Mouse (Mus musculus): ENCODE measurements around the gene Casq2. TPM values are rescaled to one million over a fixed set of nuclear protein-coding genes. Genes with fewer than 3 reads are reported as not detected.

Casq2 gene
- total RNA-seq, 2 experiments from 2014 or later: 579 to 657 TPM

DNA sequence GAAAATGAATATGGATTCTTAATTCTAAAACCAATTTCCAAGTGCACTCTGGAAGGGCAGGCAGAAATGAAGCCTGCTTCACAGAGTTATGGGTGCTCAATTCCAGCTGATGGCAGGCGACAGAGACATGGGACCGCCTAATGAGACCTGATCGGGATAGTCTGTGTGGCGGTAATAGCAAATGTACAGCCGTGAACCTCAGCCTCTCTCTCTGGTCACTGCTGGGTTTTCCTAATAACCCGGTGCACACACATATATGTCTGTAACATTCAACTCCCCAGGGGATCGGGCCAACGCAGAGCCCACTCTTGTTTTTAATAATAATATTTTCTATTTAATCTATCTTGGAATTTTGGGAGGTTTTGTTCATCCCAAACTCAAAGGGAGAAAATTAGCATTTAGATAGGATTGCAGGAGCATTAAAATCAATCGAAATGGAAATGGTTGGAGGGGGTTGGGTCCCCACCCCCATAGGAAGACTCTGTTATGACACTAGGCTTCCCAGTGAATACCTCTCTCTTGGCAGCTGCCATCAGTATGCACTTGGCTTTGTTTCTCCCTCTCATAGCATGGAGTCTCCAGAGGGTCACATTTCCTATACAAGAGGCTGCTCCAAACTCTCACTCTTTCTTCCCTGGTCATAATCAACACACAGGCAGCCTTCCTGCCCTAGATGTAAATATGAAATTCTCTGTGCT is 45.6 kb downstream of the Casq2 start:
- no peak for DNase-seq (ENCODE audit: low spot score in 2 of 2)

DNA sequence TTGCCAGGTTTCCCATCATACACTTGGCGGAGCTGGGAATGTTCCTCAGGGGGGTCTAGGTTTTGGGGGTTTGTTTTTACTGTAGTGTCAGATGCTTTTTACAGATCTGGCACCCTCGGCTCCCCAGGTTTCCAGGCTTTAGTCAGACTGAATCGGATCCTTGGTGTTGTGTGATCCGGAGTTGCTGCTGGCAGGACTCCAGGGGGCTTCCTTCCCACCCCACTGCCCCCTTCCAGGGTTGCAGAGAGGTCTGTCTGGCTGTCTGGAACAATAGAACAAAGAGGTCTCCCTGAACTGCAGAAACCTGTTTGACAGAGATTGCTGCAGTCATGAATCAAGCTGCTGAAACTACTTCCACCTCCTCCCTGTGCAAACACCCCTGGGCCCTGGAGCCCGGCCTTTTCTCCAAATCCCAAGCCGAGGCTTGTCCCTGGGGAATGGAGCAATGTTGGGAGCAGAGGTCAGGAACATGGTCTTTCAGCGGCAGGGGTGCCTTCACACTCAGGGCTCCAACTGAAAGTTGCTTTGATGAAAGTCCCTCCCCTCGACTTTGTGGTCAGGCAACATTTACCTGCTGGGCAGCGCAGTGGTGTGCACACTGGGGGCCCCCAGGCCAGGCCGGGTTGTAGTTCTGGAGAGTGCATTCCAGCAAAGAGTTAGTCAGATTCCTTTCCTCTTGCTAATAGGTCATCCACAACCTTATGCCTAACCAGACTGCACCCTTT is 49.3 kb downstream of the Casq2 start:
- DNase-seq (ENCODE audit: low spot score in 2 of 2): no peak

DNA sequence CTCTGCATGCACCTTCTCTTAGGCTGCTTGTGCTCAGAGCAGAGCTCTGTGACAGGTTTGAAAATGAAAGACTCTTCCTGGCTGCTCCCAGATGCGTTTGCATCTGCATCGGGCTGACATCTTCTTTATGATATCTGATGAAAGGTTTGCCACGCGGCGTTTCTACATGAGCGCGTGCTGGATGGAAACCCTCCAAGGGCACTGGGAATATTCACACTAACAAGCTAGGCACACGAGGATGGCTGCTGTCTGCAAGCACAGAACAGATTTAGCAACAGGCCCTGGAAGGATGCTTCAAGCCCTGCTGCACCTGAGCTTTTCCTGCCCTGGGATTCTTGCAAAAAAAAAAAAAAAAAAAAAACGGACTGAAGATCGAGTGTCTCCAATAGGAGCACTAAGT is 50.9 kb downstream of the Casq2 start:
- DNase-seq (ENCODE audit: low spot score in 2 of 2): no peak

DNA sequence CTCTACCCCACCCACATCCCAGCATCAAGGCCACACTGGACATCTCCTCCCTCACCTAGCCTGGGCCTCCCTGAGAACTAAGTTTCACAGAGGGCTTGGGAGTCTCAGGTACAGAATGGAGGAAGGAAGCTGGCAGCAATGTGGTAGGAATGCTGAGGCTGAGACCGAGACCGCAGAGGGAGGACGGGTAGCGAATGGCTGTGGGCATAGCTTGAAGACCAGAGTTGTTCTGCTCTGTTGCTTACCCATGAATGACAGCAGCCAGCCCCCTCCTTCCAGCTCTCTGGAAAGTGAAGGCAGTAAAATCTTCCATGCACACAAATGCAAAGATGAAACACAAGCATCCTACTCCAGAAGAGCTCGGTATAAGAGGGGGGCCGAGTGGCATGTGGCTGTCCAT is 52.7 kb downstream of the Casq2 start:
- no peak for DNase-seq (ENCODE audit: low spot score in 2 of 2)

DNA sequence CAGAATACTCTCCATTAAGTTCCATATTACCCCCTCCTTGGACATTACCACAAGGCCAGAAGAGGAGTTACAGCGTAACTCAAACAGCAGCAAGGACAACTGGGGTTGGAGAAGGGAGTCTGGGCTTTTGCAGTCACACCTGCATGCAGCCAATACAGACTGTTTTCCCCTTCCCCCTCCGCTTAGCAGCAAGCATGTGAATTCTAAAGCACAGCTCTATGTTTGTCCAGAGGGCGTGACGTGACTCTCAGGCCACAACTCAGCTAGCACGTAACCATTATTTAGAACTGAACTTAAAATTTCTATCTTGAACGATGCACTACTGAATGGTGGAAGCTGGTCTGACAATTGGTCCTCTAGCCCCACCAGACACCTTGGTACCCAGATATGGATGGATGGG is 54.4 kb downstream of the Casq2 start:
- no peak for DNase-seq (ENCODE audit: low spot score in 2 of 2)

DNA sequence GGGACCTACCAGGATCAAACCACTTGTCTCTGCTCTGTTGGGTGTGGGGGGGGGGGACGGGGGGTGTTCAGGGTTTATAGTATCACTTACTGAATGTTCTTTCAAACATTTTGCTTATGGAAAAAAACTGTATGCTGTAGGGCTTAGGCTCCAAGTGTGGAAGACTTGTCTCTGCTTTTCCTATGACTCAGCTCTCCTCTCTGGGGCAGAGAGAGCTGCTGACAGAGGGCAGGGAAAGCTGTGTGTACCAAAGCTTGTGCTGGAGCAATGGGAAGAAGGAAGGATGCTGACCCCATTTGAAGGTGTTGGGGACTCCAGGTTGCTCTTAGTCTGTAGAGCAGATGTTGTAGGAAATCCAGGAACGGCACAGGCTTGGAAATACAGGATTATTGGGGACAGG is 55.2 kb downstream of the Casq2 start:
- DNase-seq (ENCODE audit: low spot score in 2 of 2): no peak

DNA sequence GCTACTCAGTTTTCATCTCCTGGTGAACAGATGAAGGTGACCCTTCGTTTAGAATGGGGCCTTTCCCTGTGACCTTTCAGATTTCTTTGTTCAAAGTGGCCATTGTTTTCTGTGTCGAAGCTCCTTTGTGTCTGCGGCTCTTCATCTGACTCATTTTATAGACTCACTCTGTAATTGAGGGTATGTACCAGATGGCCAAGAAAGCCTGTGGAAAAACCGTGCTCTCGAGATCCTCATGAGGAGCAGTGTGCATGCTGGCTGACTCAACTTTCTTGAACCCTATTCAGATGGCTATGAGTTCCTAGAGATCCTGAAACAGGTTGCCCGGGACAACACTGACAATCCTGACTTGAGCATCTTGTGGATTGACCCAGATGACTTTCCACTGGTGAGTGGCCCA is 55.7 kb downstream of the Casq2 start:
- no peak for DNase-seq (ENCODE audit: low spot score in 2 of 2)

DNA sequence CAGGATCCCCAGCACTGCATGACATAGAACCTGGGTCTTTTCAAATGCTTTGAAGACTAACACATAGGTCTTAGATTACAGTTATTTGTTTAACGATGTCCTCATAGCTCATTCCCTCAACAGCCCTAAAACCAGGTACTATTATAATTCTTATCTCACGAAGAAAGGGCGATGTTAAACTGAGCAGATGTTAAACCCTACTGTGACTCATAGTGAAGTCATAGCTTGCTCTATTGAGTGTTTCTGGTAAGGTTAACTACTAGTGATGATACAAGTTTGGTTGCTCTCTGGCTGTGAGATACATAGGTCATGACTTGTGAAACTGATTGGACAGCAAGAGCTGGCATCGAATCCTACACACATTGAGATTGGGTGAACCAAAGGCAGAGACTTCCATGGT is 56.7 kb downstream of the Casq2 start:
- DNase-seq (ENCODE audit: low spot score in 2 of 2): no peak

DNA sequence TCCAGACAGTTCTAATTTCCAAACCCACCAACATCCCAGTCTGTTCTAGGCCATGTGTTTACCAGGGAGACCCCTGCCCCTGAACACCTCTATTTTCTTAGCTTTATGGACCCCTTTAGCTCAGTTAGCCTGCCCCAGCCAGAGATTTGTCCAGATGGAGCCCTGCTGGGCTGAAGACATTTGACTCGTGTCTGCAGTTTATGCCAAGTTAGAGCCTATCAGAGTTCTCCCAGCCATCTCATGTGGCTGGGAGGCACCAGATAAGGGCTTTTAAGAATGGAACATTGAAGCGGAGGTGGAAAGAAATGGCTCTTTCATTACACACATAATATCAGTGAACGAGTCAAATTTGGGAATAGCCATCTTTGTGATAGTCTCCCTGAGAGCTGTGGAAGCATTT is 57.3 kb downstream of the Casq2 start:
- DNase-seq (ENCODE audit: low spot score in 2 of 2): no peak

DNA sequence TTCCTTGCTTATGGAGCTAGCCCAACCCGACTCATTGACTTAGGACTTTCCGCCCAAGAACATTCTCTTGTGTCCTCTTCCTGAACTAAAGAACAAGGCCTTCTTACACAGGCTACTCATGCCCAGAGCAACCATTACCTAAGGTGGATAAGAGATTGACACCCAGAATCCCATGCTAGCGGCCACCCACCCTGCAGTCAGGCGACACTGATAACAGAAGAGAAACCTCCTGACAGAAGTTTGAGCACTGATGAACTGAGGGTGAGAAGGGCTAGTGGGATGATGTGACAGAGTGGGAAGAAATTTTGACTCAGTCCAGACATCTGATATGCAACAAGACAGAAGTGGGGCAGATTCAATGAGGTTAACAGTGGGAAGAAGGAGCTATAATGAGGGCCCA is 58.2 kb downstream of the Casq2 start:
- no peak for DNase-seq (ENCODE audit: low spot score in 2 of 2)

DNA sequence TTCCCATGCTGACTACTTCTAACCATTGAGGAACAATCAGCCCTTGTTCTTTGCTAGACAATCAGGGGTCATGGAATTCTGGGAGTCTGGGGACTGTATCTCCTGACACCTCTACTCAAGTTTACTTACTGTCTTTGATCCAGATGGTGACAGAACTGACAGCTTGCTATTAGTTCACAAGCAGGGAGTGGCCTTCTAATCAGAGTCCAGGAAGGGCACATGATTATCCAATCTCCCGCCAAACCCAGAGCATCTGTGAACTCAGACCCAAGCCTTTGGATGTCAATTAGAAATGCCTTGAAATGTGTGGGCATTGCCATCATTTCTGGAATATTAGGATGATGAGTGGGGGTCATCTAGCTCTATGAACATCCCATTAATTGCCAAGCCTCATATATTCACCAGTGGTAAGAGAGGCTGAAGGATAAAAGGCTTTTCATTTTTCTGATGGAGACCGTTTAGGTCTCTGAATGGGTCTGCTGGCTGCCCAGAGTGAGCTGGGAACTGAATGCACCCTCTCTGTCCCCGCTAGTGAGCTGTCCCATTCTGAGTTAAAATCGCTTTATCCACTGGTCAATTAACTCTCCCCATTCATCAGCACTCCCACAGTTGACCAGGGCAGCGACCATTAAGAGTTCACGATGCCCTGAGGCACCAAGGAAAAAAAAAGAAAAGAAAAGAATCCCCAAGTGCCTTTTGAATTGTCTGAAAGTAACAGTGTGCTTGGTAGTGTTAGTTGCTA is 59.6 kb downstream of the Casq2 start:
- no peak for DNase-seq (ENCODE audit: low spot score in 2 of 2)

DNA sequence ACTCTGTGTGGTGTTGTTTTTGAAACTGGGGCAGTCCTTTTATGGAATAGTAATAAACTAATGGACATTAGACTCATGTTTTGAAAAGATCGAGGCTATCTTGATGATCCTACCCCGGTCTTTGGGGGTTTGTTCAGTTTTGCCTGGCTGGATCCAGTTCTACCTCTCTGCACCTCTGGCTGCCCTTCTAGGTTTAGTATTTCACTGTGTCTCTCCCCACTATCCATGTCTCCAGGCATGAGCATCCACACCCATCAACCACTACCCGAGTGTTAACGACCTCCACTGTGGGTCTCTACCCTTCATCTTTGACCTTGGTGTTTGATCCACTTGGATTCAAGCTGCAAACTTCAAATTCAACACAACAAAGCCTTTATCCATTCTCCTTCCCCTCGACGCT is 60.2 kb downstream of the Casq2 start:
- DNase-seq (ENCODE audit: low spot score in 2 of 2): no peak

DNA sequence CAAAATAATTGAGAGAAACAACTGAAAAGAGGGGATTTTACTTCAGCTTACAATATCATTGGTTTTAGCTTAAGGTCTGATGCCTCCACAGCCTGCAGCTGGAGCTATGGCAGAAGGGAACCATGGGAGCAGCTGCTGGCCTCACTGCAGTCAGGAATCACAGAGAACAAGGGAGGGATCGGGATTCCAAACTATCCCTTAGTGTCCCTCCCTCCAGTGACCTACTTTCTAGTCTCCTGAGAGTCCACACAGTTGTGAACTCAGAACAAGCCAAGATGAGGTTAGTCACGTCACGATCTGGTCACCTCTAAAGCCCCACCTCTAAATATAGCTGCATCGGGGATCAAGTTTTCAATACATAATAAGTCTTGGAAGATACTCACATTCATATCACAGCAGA is 61.0 kb downstream of the Casq2 start:
- no peak for DNase-seq (ENCODE audit: low spot score in 2 of 2)

DNA sequence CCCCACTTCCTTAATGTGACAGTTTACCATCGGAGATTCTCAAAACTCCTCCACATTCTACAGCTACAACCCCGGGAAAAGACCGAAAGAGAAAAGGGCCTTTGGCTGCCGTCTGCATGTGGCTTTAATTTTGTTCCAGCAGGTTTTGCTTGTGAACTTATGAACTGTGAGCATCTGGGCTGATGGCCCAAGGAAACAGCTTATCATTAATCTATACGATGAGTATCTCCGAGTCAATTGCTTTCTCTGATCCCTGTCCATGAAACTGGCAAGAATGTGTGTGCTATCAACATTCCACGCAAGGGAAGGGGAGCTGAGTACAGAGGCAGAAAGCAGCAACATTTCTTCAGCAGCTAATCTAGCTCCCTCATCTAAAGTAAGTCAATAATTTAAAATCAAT is 63.7 kb downstream of the Casq2 start:
- no peak for DNase-seq (ENCODE audit: low spot score in 2 of 2)

DNA sequence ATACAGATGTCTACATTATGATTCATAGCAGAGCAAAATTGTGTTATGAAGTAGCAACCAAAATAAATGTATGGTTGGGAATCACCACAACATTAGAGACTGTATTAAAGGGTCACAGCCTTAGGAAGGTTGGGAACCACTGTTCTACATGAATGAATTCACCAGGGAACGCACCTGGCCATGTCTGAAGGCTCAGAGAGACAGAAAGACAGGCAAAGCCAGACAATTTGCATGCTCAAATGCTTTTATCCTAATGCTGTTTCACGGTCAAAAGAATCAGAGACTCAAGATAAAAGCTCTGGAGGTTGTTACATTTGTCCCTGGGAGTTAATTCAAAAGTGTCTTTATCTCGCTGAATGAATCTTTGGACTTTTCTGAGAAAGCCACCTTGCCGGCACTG is 65.6 kb downstream of the Casq2 start:
- DNase-seq (ENCODE audit: low spot score in 2 of 2): no peak

DNA sequence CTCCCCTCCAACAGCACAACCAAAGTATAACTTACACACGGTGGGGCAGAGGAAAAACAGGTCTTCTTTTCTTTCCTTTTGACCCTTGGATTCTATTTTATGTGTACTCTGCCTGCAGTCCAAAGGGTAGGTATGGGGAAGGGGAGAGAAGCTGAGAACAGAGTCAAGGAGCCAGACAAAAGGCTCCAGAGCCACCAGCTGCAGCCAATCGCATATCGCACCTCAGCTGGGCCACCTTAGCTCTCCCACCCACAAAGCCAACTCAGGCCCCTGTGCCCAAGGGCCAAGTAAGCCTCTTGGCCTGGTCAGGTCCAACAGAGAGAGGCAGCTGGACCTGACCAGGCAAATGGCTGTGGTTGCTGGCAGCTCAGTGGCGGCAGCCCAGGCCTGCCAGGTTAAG is 66.3 kb downstream of the Casq2 start:
- DNase-seq (ENCODE audit: low spot score in 2 of 2): no peak

DNA sequence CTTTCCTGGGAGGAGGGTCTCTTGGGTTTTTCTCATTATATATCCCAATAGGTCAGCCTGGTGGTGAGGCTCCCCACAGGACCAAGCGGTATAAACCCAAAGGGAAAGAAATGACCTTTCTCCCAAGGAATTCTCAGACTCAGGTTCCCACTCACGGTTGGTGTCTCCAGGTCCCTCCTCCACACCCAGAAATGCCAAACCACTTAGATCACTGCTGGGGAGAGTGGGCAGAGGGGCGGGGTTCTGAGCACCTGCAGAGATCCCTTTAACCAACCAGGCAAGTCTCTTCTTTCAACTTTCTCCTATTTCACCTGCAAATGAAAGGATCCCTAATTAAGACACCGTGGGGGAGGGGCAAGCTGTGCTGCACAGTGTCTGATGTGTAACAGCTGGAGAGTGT is 66.7 kb downstream of the Casq2 start:
- DNase-seq (ENCODE audit: low spot score in 2 of 2): no peak

DNA sequence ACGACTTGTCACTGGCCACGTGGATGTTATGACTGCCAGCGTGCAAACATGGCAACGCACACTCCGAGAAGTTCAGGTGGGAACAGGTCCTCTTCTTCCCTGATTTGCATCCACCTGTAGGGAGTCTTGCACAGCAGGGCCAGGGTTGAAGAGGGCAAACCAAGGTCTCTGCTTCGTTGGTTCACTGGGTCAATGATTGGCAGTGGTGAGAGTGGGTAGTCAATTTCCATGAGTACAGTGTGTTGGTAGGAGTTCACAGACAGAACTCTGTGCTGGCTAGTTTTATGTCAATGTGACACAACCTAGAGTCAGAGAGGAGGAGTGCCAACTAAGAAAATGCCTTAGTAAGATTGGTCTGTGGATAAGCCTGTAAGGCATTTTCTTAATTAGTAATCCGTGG is 67.9 kb downstream of the Casq2 start:
- DNase-seq (ENCODE audit: low spot score in 2 of 2): no peak

DNA sequence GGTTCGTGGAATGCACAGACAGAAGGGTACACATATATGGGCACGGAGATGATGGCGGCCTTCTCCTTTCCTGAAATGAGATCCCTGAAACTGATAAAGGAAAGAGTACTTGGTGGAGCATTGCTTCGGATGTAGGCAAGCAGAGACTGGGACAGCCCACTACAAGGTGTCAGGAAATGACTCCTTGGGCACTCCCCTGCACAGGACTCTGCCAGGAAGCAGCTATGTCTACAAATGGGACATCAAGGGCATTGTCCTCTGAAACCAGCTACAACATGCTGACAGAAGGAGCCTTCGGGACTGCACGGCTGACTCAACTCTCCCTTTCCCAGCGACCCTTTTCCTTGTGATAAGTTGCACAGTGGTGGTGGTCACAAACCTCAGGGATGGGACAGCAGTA is 70.5 kb downstream of the Casq2 start:
- no peak for DNase-seq (ENCODE audit: low spot score in 2 of 2)

DNA sequence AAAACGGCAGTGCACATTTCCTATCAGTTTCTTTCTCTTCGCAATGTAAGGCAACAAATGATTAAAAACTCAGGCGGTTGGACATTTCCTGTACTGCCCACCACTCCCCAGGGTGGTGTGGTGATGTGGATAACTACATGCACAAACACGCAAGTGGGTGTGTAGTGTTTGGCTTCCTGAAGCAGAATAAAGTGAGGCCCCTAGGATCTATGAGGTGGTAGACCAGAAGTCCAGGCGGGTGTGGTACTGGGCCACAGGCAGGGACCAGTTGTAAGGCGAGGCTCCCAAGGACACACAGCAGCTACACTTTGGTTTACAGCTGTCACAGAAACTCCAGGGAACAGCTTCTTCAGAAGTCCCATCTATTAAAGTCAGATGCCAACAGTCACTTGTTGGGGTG is 71.4 kb downstream of the Casq2 start:
- no peak for DNase-seq (ENCODE audit: low spot score in 2 of 2)

DNA sequence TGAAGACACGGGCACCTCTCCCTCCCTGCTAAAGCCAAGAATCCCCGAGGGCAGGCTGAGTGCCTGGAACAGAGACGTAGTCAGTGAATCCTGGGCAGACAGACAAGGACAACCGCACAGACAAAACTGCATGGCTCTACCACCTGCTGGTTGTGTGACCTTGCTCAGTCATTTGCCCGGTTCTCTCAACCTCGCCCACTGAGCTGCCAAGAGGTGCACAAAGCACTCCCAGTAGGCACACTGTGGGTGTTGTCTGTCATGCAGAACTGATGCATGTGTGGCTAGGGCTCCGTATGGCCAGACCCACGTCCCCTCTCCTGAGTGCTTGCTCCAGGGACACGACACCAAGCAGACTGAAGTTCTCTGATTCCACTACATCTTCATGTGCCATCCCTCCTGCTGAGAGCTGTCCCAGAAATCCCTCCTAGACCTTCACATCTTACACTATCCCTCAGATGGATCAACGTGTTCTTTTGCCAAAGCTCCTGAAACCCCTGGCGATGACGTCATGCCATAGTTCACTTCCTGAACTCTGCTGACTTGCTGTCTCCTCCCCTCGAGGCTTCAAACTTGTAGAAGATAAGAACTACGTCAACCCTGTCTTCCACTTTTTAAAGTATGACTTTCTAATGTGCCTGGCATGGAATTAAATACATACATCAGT is 72.7 kb downstream of the Casq2 start:
- no peak for DNase-seq (ENCODE audit: low spot score in 2 of 2)
